Mouse (Mus musculus) liver, embryonic 14.5 days (tissue): Measurements from ENCODE around the gene Capn10. TPM values are rescaled to one million over a fixed set of nuclear protein-coding genes. Genes with fewer than 3 reads are reported as not detected.

Experiments
- ATAC-seq: fragments of 200-750 bp; cut with Nextera tagmentation; 2 replicates; pipeline ENCODE4 v1.8.0; 2017; ENCODE audit warnings: moderate number of reproducible peaks, mild to moderate bottlenecking, moderate library complexity; ENCODE audit not compliant: insufficient read depth
- DNase-seq, 3 experiments: peaks; one replicate each; pipeline ENCODE4 v3.0.0-alpha.2; 2012 to 2013; ENCODE audit warnings: low read depth in 3 of 3, low spot score in 3 of 3
- H3K27ac ChIP-seq: fragments of 300-500 bp; sonication (generic); 2 replicates; pipeline ENCODE4 v1.5.1; 2014; ENCODE audit warnings: moderate library complexity, mild to moderate bottlenecking, control low read depth, inconsistent platforms
- H3K27me3 ChIP-seq: fragments of 300-500 bp; sonication (generic); 2 replicates; pipeline ENCODE4 v1.6.1; 2014; ENCODE audit warnings: mild to moderate bottlenecking, low read length, moderate library complexity; ENCODE audit not compliant: control insufficient read depth, insufficient read depth
- H3K36me3 ChIP-seq: fragments of 300-500 bp; sonication (generic); replicated peaks from 2 replicates; pipeline ENCODE4 v1.6.1; 2014; ENCODE audit warnings: low read depth; ENCODE audit not compliant: control insufficient read depth, insufficient read depth
- H3K4me1 ChIP-seq, 2 experiments: fragments of 200-500 bp in 1 of 2; fragments of 300-500 bp in 1 of 2; sonication (generic) in 1 of 2; replicated peaks; 2 replicates each; pipeline ENCODE4 v1.6.1; 2012 to 2014; ENCODE audit warnings: antibody characterized with exemption in 1 of 2, inconsistent platforms in 1 of 2, low read length in 1 of 2; ENCODE audit not compliant: control insufficient read depth in 2 of 2, insufficient read depth in 2 of 2
- H3K4me2 ChIP-seq: fragments of 300-500 bp; sonication (generic); 2 replicates; pipeline ENCODE4 v1.6.1; 2014; ENCODE audit warnings: low read depth, mild to moderate bottlenecking, control low read depth, moderate library complexity
- H3K4me3 ChIP-seq, 2 experiments: fragments of 200-500 bp in 1 of 2; fragments of 300-500 bp in 1 of 2; sonication (generic) in 1 of 2; 2 replicates each; pipeline ENCODE4 v1.5.1; 2012 to 2014; ENCODE audit warnings: low read depth in 2 of 2, low read length in 2 of 2, mild to moderate bottlenecking in 2 of 2, control low read depth in 1 of 2, inconsistent platforms in 1 of 2, moderate library complexity in 1 of 2; ENCODE audit not compliant: insufficient read depth in 1 of 2
- H3K9ac ChIP-seq: fragments of 300-500 bp; sonication (generic); replicated peaks from 2 replicates; pipeline ENCODE4 v1.6.1; 2014; ENCODE audit warnings: mild to moderate bottlenecking, control low read depth, moderate library complexity
- H3K9me3 ChIP-seq: fragments of 300-500 bp; sonication (generic); 2 replicates; pipeline ENCODE4 v1.6.1; 2016; ENCODE audit warnings: low read length, mixed read lengths; ENCODE audit not compliant: control insufficient read depth
- CTCF ChIP-seq: IDR thresholded peaks from 2 replicates; pipeline ENCODE4 v1.5.1; 2016; ENCODE audit warnings: antibody characterized with exemption, low read depth, control low read depth
- EP300 ChIP-seq: IDR thresholded peaks from 2 replicates; pipeline ENCODE4 v1.6.1; 2016; ENCODE audit warnings: antibody characterized with exemption, low read depth
- WGBS: fragments of 180-500 bp; shearing (Covaris S2); extraction: QIAGEN DNeasy Blood & Tissue Kit; methylation state at CpG from one replicate; pipeline ENCODE4 v1.1.7; 2014; ENCODE audit not compliant: insufficient replicate concordance; 5-methylcytosine and 5-hydroxymethylcytosine counted together
- polyA plus RNA-seq, 2 experiments: library from polyadenylated mRNA; depleted of rRNA in 1 of 2; stranded (reverse) in 1 of 2; unstranded in 1 of 2; fragments of >200 nt; fragmentation: Nextera tagmentation in 1 of 2; extraction: Ambion mirVana in 1 of 2; gene quantifications; 2 replicates each; pipeline versions ENCODE4 v1.2.1 to v1.2.3; 2012 to 2014

Capn10 gene
- polyA plus RNA-seq (2012; rRNA removed): 7.4 and 8.8 TPM in 2 replicates
- 8.1 and 9.1 TPM in 2 replicates for polyA plus RNA-seq (2014; fragmentation: Nextera tagmentation; extraction: Ambion mirVana)

GRCm38 (mm10) chr1:92934182-92934827 lies at the start of gene Capn10:
Gene Capn10, plus strand, starts transcription at chr1:92934376.
- H3K4me1 ChIP-seq: peaks cover 15 to 19% of the 10 kb centered on the region in 2 experiments
- ATAC-seq (peak; percentile 98), DNase-seq (peak; percentile 93)
- WGBS: under 1% methylated on average over 45 of the region's 45 CpGs
- peak within 1 kb of the TSS; percentile 79 for H3K27ac ChIP-seq
- H3K4me2 ChIP-seq: peak within 1 kb of the TSS; percentile 95
- peak within 1 kb of the TSS; percentile 75 for H3K9ac ChIP-seq
- H3K9me3 ChIP-seq: no peaks in the 10 kb centered on the region
- peak within 1 kb of the TSS; percentile 85 for H3K4me3 ChIP-seq
- no peaks in the 10 kb centered on the region for H3K27me3 ChIP-seq
- TF ChIP-seq EP300: no peak
- peak; percentile 33; the same call in 1 of the 2 replicates for TF ChIP-seq CTCF
- no peaks in the 10 kb centered on the region for H3K36me3 ChIP-seq

GRCm38 (mm10) chr1:92888901-92889655 lies 45.1 kb upstream of the Capn10 start:
- Histone ChIP-seq H3K4me1 (no peaks in the 10 kb centered on the region), H3K9me3 (no peaks in the 10 kb centered on the region), H3K4me3 (no peak overlapping the region), H3K27ac (no peak overlapping the region), H3K27me3 (no peaks in the 10 kb centered on the region), H3K4me2 (no peak overlapping the region), H3K9ac (no peak overlapping the region), H3K36me3 (no peaks in the 10 kb centered on the region)
- no peak for DNase-seq
- 53% methylated on average over 7 of the region's 7 CpGs for WGBS
- no peak for TF ChIP-seq EP300
- no peak for TF ChIP-seq CTCF
- no peak for ATAC-seq

GRCm38 (mm10) chr1:92892791-92893190 lies 41.4 kb upstream of the Capn10 start:
- H3K27ac ChIP-seq: no peak overlapping the region
- DNase-seq: no peak
- ATAC-seq: no peak
- H3K9ac ChIP-seq: no peak overlapping the region
- H3K4me3 ChIP-seq: no peak overlapping the region
- H3K4me2 ChIP-seq: no peak overlapping the region
- no peaks in the 10 kb centered on the region for H3K9me3 ChIP-seq
- H3K4me1 ChIP-seq: no peaks in the 10 kb centered on the region
- H3K36me3 ChIP-seq: no peaks in the 10 kb centered on the region
- TF ChIP-seq EP300 (no peak), CTCF (no peak)
- no peaks in the 10 kb centered on the region for H3K27me3 ChIP-seq
- WGBS: 50% methylated on average over 3 of the region's 3 CpGs

GRCm38 (mm10) chr1:92893896-92894295 lies 40.3 kb upstream of the Capn10 start:
- Histone ChIP-seq H3K9ac (no peak overlapping the region), H3K4me3 (no peak overlapping the region), H3K27me3 (no peaks in the 10 kb centered on the region), H3K4me2 (no peak overlapping the region), H3K27ac (no peak overlapping the region), H3K9me3 (no peaks in the 10 kb centered on the region), H3K36me3 (no peaks in the 10 kb centered on the region), H3K4me1 (no peaks in the 10 kb centered on the region)
- no peak for DNase-seq
- TF ChIP-seq CTCF (no peak), EP300 (no peak)
- no peak for ATAC-seq
- WGBS: 41% methylated on average over 3 of the region's 3 CpGs

GRCm38 (mm10) chr1:92895089-92895488 lies 39.1 kb upstream of the Capn10 start:
- no peak overlapping the region for H3K4me3 ChIP-seq
- H3K27me3 ChIP-seq: no peaks in the 10 kb centered on the region
- H3K4me2 ChIP-seq: no peak overlapping the region
- H3K4me1 ChIP-seq: no peaks in the 10 kb centered on the region
- DNase-seq: peak in 2 of 3 experiments; percentile 36 to 40
- ATAC-seq: peak; percentile 15; the same call in 1 of the 2 replicates
- WGBS: 11% methylated on average over 3 of the region's 3 CpGs
- TF ChIP-seq CTCF (peak; percentile 96), EP300 (no peak)
- no peak overlapping the region for H3K9ac ChIP-seq
- H3K36me3 ChIP-seq: no peaks in the 10 kb centered on the region
- no peaks in the 10 kb centered on the region for H3K9me3 ChIP-seq
- no peak overlapping the region for H3K27ac ChIP-seq
